Mouse (Mus musculus): ENCODE results near the gene Smg6. TPM values are rescaled to one million over a fixed set of nuclear protein-coding genes. Genes with fewer than 3 reads are reported as not detected.
A peak's percentile ranks its signal among the peaks of the same experiment; 100 is the strongest.

Gene Smg6
- total and polyA plus RNA-seq, 2 experiments from 2014 or later: 9.6 to 25.8 TPM

DNA sequence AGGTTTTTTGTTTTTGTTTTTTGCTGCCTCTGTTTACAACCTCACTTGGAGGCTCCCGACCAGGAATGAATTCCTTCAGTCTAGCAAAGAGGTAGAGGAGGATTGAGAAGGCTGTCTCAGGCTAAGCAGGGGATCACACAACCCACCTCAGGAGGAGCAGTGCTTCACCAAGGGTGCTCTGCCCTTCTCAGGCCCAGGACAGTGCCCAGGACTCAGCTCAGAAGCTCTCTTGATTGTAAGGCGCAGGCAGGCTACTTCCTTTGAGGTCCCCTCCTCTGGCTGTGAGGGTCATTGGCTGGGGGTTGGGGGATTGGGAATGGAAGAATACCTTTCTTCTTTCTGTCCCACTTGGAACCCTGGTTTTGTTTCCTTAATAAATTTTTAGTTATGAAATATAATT is 238.4 kb downstream of the Smg6 start:
- H3K4me3 ChIP-seq (ENCODE audit: low read depth, low read length): no peak overlapping the region
- H3K9ac ChIP-seq: no peak overlapping the region
- no peak for DNase-seq
- peaks cover 48% of the 10 kb centered on the region for H3K27me3 ChIP-seq (ENCODE audit: insufficient read depth, low read length)
- H3K9me3 ChIP-seq (ENCODE audit: low read length): no peaks in the 10 kb centered on the region
- H3K36me3 ChIP-seq (ENCODE audit: insufficient read depth): peaks cover 28% of the 10 kb centered on the region
- ATAC-seq: no peak
- no peak for TF ChIP-seq CTCF (IDR thresholded peaks at IDR 0.05; ENCODE audit: low read depth)
- H3K4me2 ChIP-seq (ENCODE audit: low read depth): no peak overlapping the region
- no peak overlapping the region for H3K27ac ChIP-seq (ENCODE audit: low read depth, low read length)
- H3K4me1 ChIP-seq (ENCODE audit: insufficient read depth): 0 out of 2 replicates have a peak, but pooled peaks cover 4% of the 10 kb centered on the region
- 70% methylated on average over 2 of the region's 2 CpGs for WGBS

DNA sequence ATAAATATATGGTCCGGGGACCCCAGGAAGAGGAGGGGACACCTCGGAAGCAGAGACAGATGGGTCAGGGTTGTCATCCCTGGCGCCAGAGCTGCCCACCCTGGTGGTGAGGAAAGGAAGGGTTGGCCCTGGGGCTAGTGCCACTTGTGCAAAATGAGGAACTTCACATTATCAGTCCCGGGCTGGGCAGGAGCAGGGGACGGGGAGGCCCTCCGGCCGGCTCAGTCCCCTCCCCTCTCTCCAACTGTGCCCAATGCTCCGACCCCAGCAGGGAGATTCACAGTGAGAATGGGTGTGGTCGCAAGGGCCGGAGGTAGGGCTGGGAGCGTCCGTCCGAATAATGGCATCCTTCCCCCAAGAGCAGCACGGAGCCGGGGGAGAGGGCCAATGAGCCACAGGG is 239.1 kb downstream of the Smg6 start:
- WGBS: 21% methylated on average over 15 of the region's 15 CpGs
- H3K36me3 ChIP-seq (ENCODE audit: insufficient read depth): peaks cover 27% of the 10 kb centered on the region
- H3K9me3 ChIP-seq (ENCODE audit: low read length): no peaks in the 10 kb centered on the region
- H3K27me3 ChIP-seq (ENCODE audit: insufficient read depth, low read length): peaks cover 51% of the 10 kb centered on the region
- no peak overlapping the region for H3K27ac ChIP-seq (ENCODE audit: low read depth, low read length)
- 0 out of 2 replicates have a peak, but pooled peaks cover 4% of the 10 kb centered on the region for H3K4me1 ChIP-seq (ENCODE audit: insufficient read depth)
- peak overlapping the region; percentile 81; the same call in 1 of the 2 replicates for H3K4me2 ChIP-seq (ENCODE audit: low read depth)
- no peak overlapping the region for H3K4me3 ChIP-seq (ENCODE audit: low read depth, low read length)
- TF ChIP-seq CTCF (IDR thresholded peaks at IDR 0.05; ENCODE audit: low read depth): no peak
- ATAC-seq (no peak), DNase-seq (no peak)
- no peak overlapping the region for H3K9ac ChIP-seq

DNA sequence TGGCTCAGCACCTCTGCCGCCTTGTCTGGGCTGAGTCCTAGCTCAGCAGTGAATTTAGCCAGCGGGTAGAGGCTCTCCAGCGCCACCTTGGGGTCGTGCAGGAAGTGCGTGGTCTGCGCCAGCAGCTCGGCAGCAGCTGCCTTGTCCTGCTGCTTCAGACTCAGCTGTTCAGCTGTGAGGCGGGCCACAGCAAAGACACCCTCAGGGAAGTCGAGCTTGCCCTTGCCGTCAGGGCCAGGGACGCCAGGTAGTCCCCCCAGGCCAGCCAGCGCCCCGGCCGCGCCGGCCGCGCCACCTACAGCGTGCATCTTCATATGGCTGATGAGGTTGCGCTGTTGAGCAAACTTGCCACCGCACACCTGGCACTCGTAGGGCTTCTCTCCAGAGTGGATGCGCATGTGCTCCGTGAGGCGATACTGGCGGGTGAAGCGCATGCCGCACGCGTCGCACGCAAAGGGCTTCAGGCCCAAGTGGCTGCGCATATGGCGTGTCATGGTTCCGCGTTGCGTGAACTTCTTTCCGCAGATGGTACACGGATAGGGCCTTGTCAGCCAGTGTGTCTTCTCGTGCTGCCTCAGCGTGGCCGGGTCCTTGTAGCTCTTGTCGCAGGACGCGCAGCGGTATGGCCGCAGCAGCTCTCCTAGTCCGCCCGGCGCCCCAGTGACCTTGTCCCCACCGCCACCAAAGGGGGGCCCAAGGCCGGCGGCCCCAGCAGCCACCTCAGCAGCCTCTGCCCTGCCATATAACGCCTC is 240.0 kb downstream of the Smg6 start:
- Histone ChIP-seq H3K27ac (ENCODE audit: low read depth, low read length) (no peak overlapping the region), H3K4me2 (ENCODE audit: low read depth) (peak overlapping the region; percentile 81), H3K9ac (0 out of 2 replicates have a peak overlapping the region, but pooled peaks have one; percentile 18), H3K4me1 (ENCODE audit: insufficient read depth) (0 out of 2 replicates have a peak, but pooled peaks cover 4% of the 10 kb centered on the region), H3K27me3 (ENCODE audit: insufficient read depth, low read length) (peaks cover 51% of the 10 kb centered on the region), H3K36me3 (ENCODE audit: insufficient read depth) (peaks cover 21% of the 10 kb centered on the region), H3K4me3 (ENCODE audit: low read depth, low read length) (peak overlapping the region; percentile 25), H3K9me3 (ENCODE audit: low read length) (no peaks in the 10 kb centered on the region)
- peak; percentile 71 for TF ChIP-seq CTCF (IDR thresholded peaks at IDR 0.05; ENCODE audit: low read depth)
- ATAC-seq (peak; percentile 19), DNase-seq (peak; percentile 75)
- WGBS: 5% methylated on average over 54 of the region's 54 CpGs

GRCm38 (mm10) chr11:75166193-75166842 is 240.7 kb downstream of the Smg6 start:
- ATAC-seq: no peak
- Histone ChIP-seq H3K4me3 (ENCODE audit: low read depth, low read length) (peak overlapping the region; percentile 25; the same call in 1 of the 2 replicates), H3K27ac (ENCODE audit: low read depth, low read length) (no peak overlapping the region), H3K9me3 (ENCODE audit: low read length) (no peaks in the 10 kb centered on the region), H3K4me2 (ENCODE audit: low read depth) (peak overlapping the region; percentile 81), H3K4me1 (ENCODE audit: insufficient read depth) (0 out of 2 replicates have a peak, but pooled peaks cover 4% of the 10 kb centered on the region), H3K9ac (peak overlapping the region; percentile 22; the same call in 1 of the 2 replicates), H3K36me3 (ENCODE audit: insufficient read depth) (peaks cover 20% of the 10 kb centered on the region), H3K27me3 (ENCODE audit: insufficient read depth, low read length) (peaks cover 51% of the 10 kb centered on the region)
- DNase-seq: no peak
- WGBS: 6% methylated on average over 55 of the region's 55 CpGs
- TF ChIP-seq CTCF (IDR thresholded peaks at IDR 0.05; ENCODE audit: low read depth): no peak

GRCm38 (mm10) chr11:75166861-75167642 is 241.4 kb downstream of the Smg6 start:
- Histone ChIP-seq H3K9ac (peak overlapping the region; percentile 22; the same call in 1 of the 2 replicates), H3K9me3 (ENCODE audit: low read length) (no peaks in the 10 kb centered on the region), H3K36me3 (ENCODE audit: insufficient read depth) (peaks cover 15% of the 10 kb centered on the region), H3K27ac (ENCODE audit: low read depth, low read length) (no peak overlapping the region), H3K4me3 (ENCODE audit: low read depth, low read length) (peak overlapping the region; percentile 25; the same call in 1 of the 2 replicates), H3K4me2 (ENCODE audit: low read depth) (peak overlapping the region; percentile 81; the same call in 1 of the 2 replicates), H3K4me1 (ENCODE audit: insufficient read depth) (0 out of 2 replicates have a peak, but pooled peaks cover 4% of the 10 kb centered on the region), H3K27me3 (ENCODE audit: insufficient read depth, low read length) (peaks cover 51% of the 10 kb centered on the region)
- ATAC-seq (no peak), DNase-seq (peak; percentile 27)
- WGBS: 5% methylated on average over 61 of the region's 68 CpGs
- TF ChIP-seq CTCF (IDR thresholded peaks at IDR 0.05; ENCODE audit: low read depth): no peak; the same call in 1 of the 2 replicates
